Mouse (Mus musculus) layer of hippocampus, postnatal 14 days (tissue): ENCODE results near the gene Dph1. TPM values are rescaled to one million over a fixed set of nuclear protein-coding genes. Genes with fewer than 3 reads are reported as not detected.

Experiments
- DNase-seq, 2 experiments: peaks; one replicate each; pipeline ENCODE4 v3.0.0; 2021 to 2022; ENCODE audit warnings: low spot score in 2 of 2, mixed read lengths in 1 of 2
- total RNA-seq, 2 experiments: library from RNA; stranded (reverse); gene quantifications; 2 replicates each; pipeline ENCODE4 v1.2.3; 2021

Gene Dph1
- total RNA-seq, 2 experiments from 2014 or later: 21.7 to 24.4 TPM

- DNase-seq: no peak
Measured at GRCm38 (mm10) chr11:75204472-75204871, 13.4 kb upstream of the Dph1 start.

GRCm38 (mm10) chr11:75203926-75204325 is 12.9 kb upstream of the Dph1 start:
- no peak for DNase-seq

- no peak for DNase-seq
Measured at GRCm38 (mm10) chr11:75201721-75202120, 10.7 kb upstream of the Dph1 start.

GRCm38 (mm10) chr11:75200935-75201334 is 9.9 kb upstream of the Dph1 start:
- peak in 1 of 2 experiments; percentile 55 for DNase-seq

- DNase-seq: no peak
Measured at GRCm38 (mm10) chr11:75199951-75200350, 8.9 kb upstream of the Dph1 start.

GRCm38 (mm10) chr11:75198792-75199191 is 7.8 kb upstream of the Dph1 start:
- no peak for DNase-seq

- no peak for DNase-seq
Measured at GRCm38 (mm10) chr11:75197956-75198355, 6.9 kb upstream of the Dph1 start.

GRCm38 (mm10) chr11:75196131-75196530 is 5.1 kb upstream of the Dph1 start:
- no peak for DNase-seq

- peak in 1 of 2 experiments; percentile 42 for DNase-seq
Measured at GRCm38 (mm10) chr11:75194850-75195461, 3.9 kb upstream of the Dph1 start.

GRCm38 (mm10) chr11:75194121-75194849 is 3.2 kb upstream of the Dph1 start:
- no peak for DNase-seq

GRCm38 (mm10) chr11:75193256-75194071 is 2.4 kb upstream of the Dph1 start, which contains the start of gene Rtn4rl1:
Gene Rtn4rl1 (plus strand): TSS chr11:75193783.
- peak; percentile 62 to 73 for DNase-seq

GRCm38 (mm10) chr11:75192336-75193214 is 1.5 kb upstream of the Dph1 start:
- DNase-seq: peak; percentile 69 to 83

- DNase-seq: no peak
Measured at GRCm38 (mm10) chr11:75191841-75192240, 800 bp upstream of the Dph1 start.

GRCm38 (mm10) chr11:75190371-75190724 is 693 bp downstream of the Dph1 start:
- DNase-seq: peak; percentile 68 to 79

- DNase-seq: no peak
Measured at GRCm38 (mm10) chr11:75189713-75190370, 1.2 kb downstream of the Dph1 start.

GRCm38 (mm10) chr11:75184986-75185385 is 6.1 kb downstream of the Dph1 start:
- DNase-seq: no peak

- no peak for DNase-seq
Measured at GRCm38 (mm10) chr11:75184573-75184972, 6.5 kb downstream of the Dph1 start.

GRCm38 (mm10) chr11:75183917-75184570 is 7.0 kb downstream of the Dph1 start:
- DNase-seq: no peak

GRCm38 (mm10) chr11:75178672-75179208 is 12.3 kb downstream of the Dph1 start, which contains the start of gene Ovca2:
Gene Ovca2 (minus strand): TSS chr11:75178835.
- peak; percentile 93 to 95 for DNase-seq
